Mouse (Mus musculus) hindbrain, embryonic 13.5 days (tissue): ENCODE measurements at regions not wholly inside any gene's neighbourhood (a gene's known extent, or its start where the extent isn't known, plus 50 kb on each side); places are given as distances from the start of the nearest gene placed in this dataset.

Source experiments
- ATAC-seq: fragments of 200-750 bp; cut with Nextera tagmentation; 2 replicates; pipeline ENCODE4 v1.8.0; 2017; ENCODE audit warnings: moderate TSS enrichment; ENCODE audit not compliant: low FRiP score
- H3K27ac ChIP-seq: fragments of 300-500 bp; sonication (generic); 2 replicates; pipeline ENCODE4 v1.5.1; 2015; ENCODE audit warnings: inconsistent platforms, mild to moderate bottlenecking, moderate library complexity
- H3K27me3 ChIP-seq: fragments of 300-500 bp; sonication (generic); 2 replicates; pipeline ENCODE4 v1.6.1; 2015; ENCODE audit warnings: mild to moderate bottlenecking, inconsistent platforms
- H3K36me3 ChIP-seq: fragments of 300-500 bp; sonication (generic); 2 replicates; pipeline ENCODE4 v1.6.1; 2015; ENCODE audit warnings: mild to moderate bottlenecking, inconsistent platforms
- H3K4me1 ChIP-seq: fragments of 300-500 bp; sonication (generic); replicated peaks from 2 replicates; pipeline ENCODE4 v1.6.1; 2015; ENCODE audit warnings: inconsistent platforms
- H3K4me2 ChIP-seq: fragments of 300-500 bp; sonication (generic); 2 replicates; pipeline ENCODE4 v1.6.1; 2015; ENCODE audit warnings: inconsistent platforms, mild to moderate bottlenecking, moderate library complexity
- H3K4me3 ChIP-seq: fragments of 300-500 bp; sonication (generic); 2 replicates; pipeline ENCODE4 v1.5.1; 2015; ENCODE audit warnings: mild to moderate bottlenecking, inconsistent platforms
- H3K9ac ChIP-seq: fragments of 300-500 bp; sonication (generic); 2 replicates; pipeline ENCODE4 v1.6.1; 2015; ENCODE audit warnings: mild to moderate bottlenecking, inconsistent platforms
- H3K9me3 ChIP-seq: fragments of 300-500 bp; sonication (generic); 2 replicates; pipeline ENCODE4 v1.6.1; 2016; ENCODE audit warnings: inconsistent platforms
- WGBS: fragments of 180-500 bp; shearing (Covaris S2); methylation state at CpG from one replicate; pipeline ENCODE4 v1.1.7; 2015; 5-methylcytosine and 5-hydroxymethylcytosine counted together

DNA sequence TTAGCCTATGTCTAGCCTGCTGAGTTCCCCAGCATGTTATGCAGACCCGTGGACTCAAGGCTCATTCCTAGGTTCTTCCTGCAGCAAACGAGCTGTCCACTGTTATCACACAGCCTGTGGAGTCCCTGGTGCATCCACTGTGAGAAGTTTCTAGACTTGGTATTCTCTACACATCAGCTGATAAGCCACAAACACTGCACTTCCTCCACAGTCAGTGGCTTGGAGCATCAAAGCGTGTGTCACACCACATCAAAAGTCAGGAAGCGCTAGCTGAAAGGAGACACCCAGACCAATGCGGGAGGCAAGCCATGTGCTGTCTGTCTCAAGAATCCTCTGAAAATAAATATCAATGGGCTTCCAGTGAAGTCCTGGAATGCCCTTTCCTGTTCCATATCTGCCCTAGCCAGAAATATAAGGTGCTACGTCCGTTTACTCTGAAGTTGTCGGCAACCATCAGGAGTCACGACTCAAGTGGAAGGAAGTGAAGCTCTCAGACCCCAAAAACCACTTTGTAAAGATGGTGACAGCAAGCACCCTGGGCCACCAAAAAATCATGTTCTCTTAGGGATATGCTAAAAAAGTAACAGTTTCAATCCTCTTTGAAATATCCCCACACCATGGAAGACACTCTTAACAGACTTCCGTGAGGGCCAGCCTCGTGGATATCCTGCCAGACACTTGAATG, 227.7 kb downstream of the Adgrl2 start:
- Histone ChIP-seq H3K9me3 (no peaks in the 10 kb centered on the region), H3K27me3 (no peaks in the 10 kb centered on the region), H3K4me1 (no peaks in the 10 kb centered on the region), H3K9ac (no peak overlapping the region), H3K27ac (no peak overlapping the region), H3K4me2 (no peak overlapping the region), H3K4me3 (no peak overlapping the region), H3K36me3 (no peaks in the 10 kb centered on the region)
- no peak for ATAC-seq
- 78% methylated on average over 11 of the region's 11 CpGs for WGBS

DNA sequence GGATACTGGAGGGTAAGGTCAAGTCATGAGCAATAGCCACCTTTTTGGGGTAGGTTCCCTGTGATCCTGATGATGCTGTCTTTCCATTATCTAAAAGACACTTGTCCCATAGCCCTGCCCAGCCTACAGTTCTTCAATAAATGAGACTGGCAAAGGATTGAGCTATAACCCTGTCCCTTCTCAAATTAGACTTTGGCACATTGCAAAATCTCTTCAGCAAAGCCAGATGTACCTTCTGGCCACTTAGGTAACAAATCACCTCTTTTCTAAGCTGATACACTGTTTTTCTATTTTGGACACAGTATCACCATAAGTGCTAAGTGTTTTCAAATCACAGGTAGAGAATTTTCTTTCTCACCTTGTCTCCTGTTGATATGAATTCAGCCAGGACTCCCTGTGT, 228.8 kb downstream of the Adgrl2 start:
- Histone ChIP-seq H3K36me3 (no peaks in the 10 kb centered on the region), H3K9me3 (no peaks in the 10 kb centered on the region), H3K27ac (no peak overlapping the region), H3K4me3 (no peak overlapping the region), H3K9ac (no peak overlapping the region), H3K4me2 (no peak overlapping the region), H3K4me1 (no peaks in the 10 kb centered on the region), H3K27me3 (no peaks in the 10 kb centered on the region)
- ATAC-seq = no peak

DNA sequence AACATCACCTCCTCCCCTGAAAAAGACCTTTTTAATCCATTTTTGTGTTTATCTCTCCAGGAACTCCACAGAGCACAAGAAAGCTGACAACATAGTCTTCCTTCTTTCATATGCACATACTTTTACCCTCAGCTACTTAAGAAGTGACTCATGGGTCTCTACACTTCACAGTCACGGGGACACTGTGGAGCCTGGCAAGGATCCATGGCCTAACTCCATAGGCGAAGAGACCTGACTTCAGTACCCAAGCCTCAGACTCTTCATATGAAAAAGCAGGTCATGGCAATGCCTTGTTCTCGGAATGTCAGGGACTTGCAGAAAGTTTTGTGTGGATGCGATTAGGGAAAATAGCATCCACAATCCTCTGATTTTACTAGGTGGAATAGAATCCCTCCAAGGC, 230.9 kb downstream of the Adgrl2 start:
- WGBS = 92% methylated on average over 4 of the region's 4 CpGs

DNA sequence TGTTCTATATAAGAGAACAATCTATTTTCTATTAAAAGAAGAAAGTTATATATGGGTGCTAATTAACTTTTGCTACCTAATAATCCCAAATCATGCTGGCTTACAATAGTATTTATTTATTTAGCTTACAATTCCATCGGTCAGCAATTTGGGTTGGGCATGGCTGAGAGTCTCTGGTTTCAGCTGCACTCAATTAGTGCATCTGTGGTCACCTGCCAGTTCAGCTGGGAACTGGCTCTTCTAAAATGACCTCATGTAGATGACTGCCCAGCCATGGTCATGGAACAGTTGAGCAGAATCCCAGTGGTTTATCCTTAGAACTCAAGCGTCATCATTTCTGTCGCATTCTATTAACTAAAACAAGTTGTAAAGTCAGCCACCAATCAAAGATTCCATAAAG, 244.1 kb downstream of the Adgrl2 start:
- H3K4me3 ChIP-seq = no peak overlapping the region
- H3K36me3 ChIP-seq = no peaks in the 10 kb centered on the region
- no peak for ATAC-seq
- WGBS = 88% methylated on average over 3 of the region's 3 CpGs
- H3K9ac ChIP-seq = no peak overlapping the region
- no peaks in the 10 kb centered on the region for H3K27me3 ChIP-seq
- no peak overlapping the region for H3K27ac ChIP-seq
- H3K9me3 ChIP-seq = no peaks in the 10 kb centered on the region
- H3K4me1 ChIP-seq = no peaks in the 10 kb centered on the region
- no peak overlapping the region for H3K4me2 ChIP-seq

More for the DNA sequence above, 230.9 kb downstream of the Adgrl2 start:
- Histone ChIP-seq H3K9ac (no peak overlapping the region), H3K4me3 (no peak overlapping the region), H3K27ac (no peak overlapping the region), H3K4me2 (no peak overlapping the region), H3K4me1 (no peaks in the 10 kb centered on the region), H3K27me3 (no peaks in the 10 kb centered on the region), H3K36me3 (no peaks in the 10 kb centered on the region), H3K9me3 (no peaks in the 10 kb centered on the region)
- ATAC-seq = no peak

DNA sequence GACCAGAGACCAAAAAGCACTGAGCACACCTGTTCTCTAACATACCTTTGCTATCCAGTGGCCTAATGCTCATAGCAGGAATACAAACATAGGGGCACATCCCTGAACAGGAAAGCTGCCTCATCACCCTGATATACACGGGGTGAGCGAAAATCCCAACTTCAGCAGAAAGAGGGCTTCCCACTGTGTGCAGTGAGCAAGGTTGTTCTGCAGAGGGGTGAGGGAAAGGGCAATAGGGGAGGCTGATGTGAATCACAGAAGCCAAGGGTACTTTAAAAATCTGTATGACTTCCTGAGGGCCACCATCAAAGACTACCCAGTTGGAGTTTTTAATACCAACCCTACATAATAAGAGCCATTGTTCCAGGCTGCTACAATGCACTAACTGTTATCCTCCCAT, 245.7 kb downstream of the Adgrl2 start:
- 43% methylated on average over 2 of the region's 2 CpGs for WGBS
- Histone ChIP-seq H3K36me3 (no peaks in the 10 kb centered on the region), H3K4me2 (no peak overlapping the region), H3K27me3 (no peaks in the 10 kb centered on the region), H3K4me1 (no peaks in the 10 kb centered on the region), H3K9me3 (no peaks in the 10 kb centered on the region), H3K4me3 (no peak overlapping the region), H3K9ac (no peak overlapping the region), H3K27ac (no peak overlapping the region)
- no peak for ATAC-seq

DNA sequence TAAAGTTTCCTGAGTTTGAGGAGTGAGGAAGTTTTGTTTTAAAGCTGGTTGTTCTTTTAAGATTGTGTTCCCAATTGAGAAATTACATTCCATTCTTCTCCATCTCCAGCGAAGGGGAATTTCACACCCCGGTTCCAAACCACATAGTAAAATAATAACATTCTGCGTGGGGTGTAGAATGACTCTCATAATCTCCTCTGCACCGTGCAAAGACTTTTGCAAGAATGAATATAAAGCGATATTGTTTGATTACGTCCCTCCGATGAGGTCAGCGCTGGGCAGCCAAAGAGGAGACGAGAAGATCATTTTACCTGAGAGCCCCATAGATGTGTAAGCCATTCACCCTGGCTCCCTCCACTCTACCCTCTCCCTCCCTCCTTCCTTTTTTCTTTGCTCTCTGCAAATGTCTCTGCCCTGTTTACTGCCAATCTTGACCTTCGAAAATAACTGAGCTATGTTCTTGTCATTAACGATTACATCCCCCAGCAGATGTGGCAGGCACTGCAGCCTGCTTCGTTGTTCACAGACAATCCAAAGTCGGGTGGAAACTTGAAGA, 256.1 kb downstream of the Adgrl2 start:
- Histone ChIP-seq H3K4me2 (no peak overlapping the region), H3K27me3 (no peaks in the 10 kb centered on the region), H3K9ac (no peak overlapping the region), H3K9me3 (no peaks in the 10 kb centered on the region), H3K36me3 (no peaks in the 10 kb centered on the region), H3K4me3 (no peak overlapping the region), H3K27ac (no peak overlapping the region), H3K4me1 (peaks cover 8% of the 10 kb centered on the region)
- no peak for ATAC-seq
- WGBS = 78% methylated on average over 13 of the region's 13 CpGs

DNA sequence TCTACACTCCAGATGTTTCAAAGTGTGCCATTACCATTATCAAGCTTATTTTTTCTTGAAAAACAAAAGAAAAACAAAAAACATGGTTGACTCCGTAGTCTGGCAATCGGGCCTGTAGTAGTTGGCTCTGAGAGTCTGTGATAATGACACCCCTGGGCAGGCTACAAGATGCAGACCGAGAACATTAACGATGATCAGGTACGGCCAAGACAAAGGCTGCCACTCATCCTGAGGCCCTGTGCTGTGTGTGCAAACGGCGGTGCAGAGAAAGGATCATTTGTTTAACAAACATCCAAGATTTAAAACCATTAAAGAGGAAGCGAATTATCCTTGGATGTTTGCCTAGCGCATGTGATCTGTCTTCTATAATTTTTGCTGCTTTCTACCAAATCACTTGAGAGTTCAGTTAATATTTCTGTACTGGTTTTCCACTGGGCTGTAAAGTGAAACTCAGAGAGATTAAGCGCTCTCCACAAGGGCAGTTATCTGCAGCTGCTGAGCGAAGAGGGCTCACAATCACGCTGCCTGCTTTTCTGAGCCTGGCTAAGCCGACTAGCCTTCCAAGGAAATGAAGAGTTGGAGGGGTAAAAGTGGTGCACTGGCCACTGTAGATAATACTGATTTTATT, 257.0 kb downstream of the Adgrl2 start:
- no peak for ATAC-seq
- Histone ChIP-seq H3K4me2 (no peak overlapping the region), H3K27ac (no peak overlapping the region)

DNA sequence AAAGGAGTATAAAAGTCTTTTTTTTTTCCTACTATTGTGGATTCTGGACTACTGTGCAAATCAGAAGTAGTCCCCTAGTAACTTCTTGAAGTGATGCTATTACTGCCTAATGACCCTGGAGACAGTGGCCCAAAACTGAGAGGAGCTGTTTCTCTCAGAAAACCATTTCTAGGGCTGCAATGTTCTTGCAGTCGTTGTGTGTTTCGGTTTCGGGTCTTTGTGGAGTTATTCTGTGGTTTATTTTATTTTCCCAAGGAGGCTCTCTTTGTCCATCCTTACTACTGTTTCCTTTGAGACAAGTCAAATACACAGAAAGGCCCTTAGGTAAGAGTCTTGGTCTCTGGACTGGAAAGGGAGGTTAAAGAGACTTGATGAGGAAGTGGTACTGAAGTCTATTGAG, 258.9 kb downstream of the Adgrl2 start:
- Histone ChIP-seq H3K4me1 (peaks cover 15% of the 10 kb centered on the region), H3K27me3 (no peaks in the 10 kb centered on the region), H3K27ac (no peak overlapping the region), H3K4me3 (no peak overlapping the region), H3K9me3 (no peaks in the 10 kb centered on the region), H3K36me3 (no peaks in the 10 kb centered on the region), H3K4me2 (no peak overlapping the region), H3K9ac (no peak overlapping the region)
- no peak for ATAC-seq
- 92% methylated on average over 3 of the region's 3 CpGs for WGBS

More for the DNA sequence above, 257.0 kb downstream of the Adgrl2 start:
- Histone ChIP-seq H3K4me1 (peaks cover 12% of the 10 kb centered on the region), H3K27me3 (no peaks in the 10 kb centered on the region), H3K9ac (no peak overlapping the region), H3K36me3 (no peaks in the 10 kb centered on the region), H3K4me3 (no peak overlapping the region), H3K9me3 (no peaks in the 10 kb centered on the region)
- 64% methylated on average over 13 of the region's 13 CpGs for WGBS

DNA sequence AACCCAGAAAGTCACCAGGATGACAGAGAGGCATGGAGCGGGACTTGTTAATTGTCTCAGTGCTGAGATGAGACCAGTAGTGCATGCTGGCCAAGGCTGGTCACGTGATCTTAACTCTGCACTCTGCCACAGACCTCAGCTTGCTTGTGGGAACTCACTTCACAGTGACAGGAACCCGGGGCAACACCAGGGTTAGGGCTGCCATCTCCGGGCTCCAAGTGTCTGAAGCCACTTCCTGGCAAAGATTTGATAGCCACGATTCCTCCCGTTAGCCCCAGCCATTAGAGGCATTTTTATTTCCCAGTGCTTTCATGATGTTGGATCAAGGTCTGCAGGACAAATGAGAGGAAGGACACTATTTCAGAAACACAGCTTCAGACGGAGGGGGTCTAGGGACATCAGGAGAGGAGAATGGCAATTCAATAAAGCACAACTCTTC, 261.1 kb downstream of the Adgrl2 start:
- peaks cover 15% of the 10 kb centered on the region for H3K4me1 ChIP-seq
- no peaks in the 10 kb centered on the region for H3K36me3 ChIP-seq
- no peak overlapping the region for H3K4me2 ChIP-seq
- no peak overlapping the region for H3K4me3 ChIP-seq
- no peaks in the 10 kb centered on the region for H3K9me3 ChIP-seq
- H3K27ac ChIP-seq = peak overlapping the region; percentile 12; the same call in 1 of the 2 replicates
- 0 out of 2 replicates have a peak, but pooled peaks have one; percentile 36 for ATAC-seq
- 67% methylated on average over 7 of the region's 7 CpGs for WGBS
- no peak overlapping the region for H3K9ac ChIP-seq
- no peaks in the 10 kb centered on the region for H3K27me3 ChIP-seq

DNA sequence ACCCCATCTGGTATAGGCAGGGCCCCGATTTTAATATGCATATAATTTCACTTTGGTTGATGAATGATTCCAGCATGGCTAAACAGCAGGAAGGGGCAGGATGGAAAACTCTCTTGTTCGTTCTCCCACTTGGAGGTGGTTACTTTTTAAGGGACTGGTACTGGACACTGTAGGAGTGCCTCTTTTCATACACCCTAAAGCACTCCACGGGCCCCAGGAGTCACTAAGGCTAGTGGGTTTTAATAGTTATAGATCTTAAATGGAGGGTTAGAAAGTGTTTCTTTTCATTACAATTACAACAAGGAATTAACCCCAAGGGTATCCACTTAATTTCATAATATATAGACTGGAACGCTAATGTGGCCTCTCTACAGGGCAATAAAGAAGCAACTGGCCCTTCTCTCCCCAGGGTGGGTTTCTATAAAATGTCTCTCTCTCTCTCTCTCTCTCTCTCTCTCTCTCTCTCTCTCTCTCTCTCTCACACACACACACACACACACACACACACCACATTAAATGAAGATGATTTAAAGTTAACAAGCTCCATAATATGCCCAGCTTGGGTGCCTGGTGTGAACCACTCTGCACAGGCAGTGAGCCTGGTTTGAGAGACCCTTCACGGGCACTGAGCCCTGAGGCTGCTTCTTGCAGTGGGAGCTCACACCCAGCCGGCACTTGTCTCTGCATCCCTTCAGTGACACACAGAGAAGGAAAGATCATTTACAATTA, 261.7 kb downstream of the Adgrl2 start:
- no peak overlapping the region for H3K27ac ChIP-seq
- H3K4me3 ChIP-seq = no peak overlapping the region
- WGBS = 68% methylated on average over 6 of the region's 6 CpGs
- H3K36me3 ChIP-seq = no peaks in the 10 kb centered on the region
- H3K4me2 ChIP-seq = no peak overlapping the region
- H3K9me3 ChIP-seq = no peaks in the 10 kb centered on the region
- no peaks in the 10 kb centered on the region for H3K27me3 ChIP-seq
- peak; percentile 28; the same call in 1 of the 2 replicates for ATAC-seq
- no peak overlapping the region for H3K9ac ChIP-seq
- peaks cover 15% of the 10 kb centered on the region for H3K4me1 ChIP-seq

DNA sequence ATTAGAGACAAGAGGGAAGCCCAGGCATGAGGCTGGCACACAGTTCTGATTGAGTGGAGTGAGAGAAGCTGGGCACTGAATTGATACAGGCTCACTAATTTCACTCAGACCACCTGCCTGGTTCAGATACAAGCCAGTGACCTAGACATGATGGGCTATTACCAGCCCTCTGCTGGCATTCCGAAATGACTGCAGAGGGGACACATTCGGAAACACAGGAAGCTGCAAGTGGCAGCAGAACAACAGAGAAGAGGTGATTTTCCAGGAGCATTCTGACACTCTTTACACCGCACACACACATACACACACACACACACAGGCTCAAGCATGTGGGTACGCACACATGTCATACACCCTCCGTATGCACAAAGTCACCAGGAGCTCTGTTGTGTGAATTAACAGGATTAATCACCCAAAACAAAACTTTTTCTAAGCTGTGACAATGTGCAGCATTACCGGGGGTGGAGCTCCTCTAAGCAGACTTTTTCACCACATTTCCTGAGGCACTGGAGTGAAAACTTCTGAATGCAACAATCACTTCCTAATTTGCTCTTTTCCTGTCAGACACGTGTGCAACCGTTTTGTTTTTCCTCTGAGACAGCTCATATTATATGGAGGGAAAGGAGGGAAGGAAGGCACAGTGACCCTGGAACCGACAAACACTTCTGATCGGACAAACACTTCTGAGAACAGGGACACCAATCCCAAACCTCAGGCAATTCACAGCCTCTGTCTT, 263.6 kb downstream of the Adgrl2 start:
- 52% methylated on average over 10 of the region's 10 CpGs for WGBS

DNA sequence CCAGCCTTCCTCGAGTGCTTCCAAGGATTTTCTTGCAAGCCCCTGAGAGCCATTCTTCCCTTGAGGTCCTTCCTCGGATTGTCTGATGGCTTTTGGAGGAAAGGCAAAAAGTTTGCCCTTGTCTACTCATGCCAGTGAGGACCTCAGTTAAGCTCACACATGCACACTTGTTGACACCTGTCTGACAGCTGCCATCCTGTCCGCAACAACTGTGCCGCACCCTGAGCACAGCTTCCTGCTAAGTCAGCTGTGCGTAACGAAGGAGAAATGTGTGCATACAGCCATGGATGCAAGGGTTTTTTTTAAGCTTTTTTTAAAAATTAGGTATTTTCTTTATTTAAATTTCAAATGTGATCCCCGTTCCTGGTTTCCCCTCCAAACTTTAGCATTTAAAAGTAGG, 293.8 kb downstream of the Adgrl2 start:
- Histone ChIP-seq H3K9me3 (no peaks in the 10 kb centered on the region), H3K36me3 (no peaks in the 10 kb centered on the region), H3K4me1 (no peaks in the 10 kb centered on the region), H3K9ac (no peak overlapping the region), H3K4me2 (no peak overlapping the region), H3K4me3 (no peak overlapping the region), H3K27me3 (no peaks in the 10 kb centered on the region), H3K27ac (no peak overlapping the region)
- WGBS = 88% methylated on average over 7 of the region's 7 CpGs
- ATAC-seq = no peak

More for the DNA sequence above, 263.6 kb downstream of the Adgrl2 start:
- ATAC-seq = no peak; the same call in 1 of the 2 replicates
- Histone ChIP-seq H3K36me3 (no peaks in the 10 kb centered on the region), H3K4me1 (peaks cover 15% of the 10 kb centered on the region), H3K27me3 (no peaks in the 10 kb centered on the region), H3K27ac (no peak overlapping the region), H3K4me2 (no peak overlapping the region), H3K4me3 (no peak overlapping the region), H3K9me3 (no peaks in the 10 kb centered on the region), H3K9ac (no peak overlapping the region)
